Mouse (Mus musculus): ENCODE results near the gene Arel1.

The Arel1 gene

DNA sequence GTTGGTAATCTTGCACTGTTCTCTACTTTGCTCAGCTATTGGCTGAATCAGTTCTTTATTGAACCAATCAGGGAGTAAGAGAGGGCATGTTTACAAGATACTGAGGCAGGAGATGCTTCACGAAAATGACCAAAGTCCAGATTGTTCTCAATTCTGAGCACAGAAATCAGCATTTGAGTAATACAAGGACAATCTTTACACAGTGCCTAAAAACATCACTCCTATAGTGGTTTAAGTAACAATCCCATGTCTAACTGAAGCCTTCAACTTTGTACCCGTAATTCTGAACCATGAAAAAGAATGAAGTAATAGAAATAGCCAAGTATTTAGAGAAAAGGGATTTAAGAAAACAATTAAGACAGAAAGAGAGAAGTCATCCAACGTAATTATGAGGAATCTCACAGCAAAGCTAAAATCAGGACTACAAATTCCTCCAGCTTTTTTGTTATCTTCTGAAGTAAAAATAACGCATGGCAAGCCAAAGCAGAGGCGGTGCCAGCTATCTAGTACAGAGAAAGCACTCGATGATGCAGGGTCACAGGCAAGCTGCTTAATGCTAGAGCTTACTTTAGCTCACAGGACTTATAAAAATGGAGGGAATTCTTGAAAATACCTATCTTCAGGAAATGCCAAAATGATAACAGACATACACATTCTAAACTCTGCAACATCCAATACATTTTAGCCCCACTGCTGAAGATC, 22.0 kb downstream of the Arel1 start:
- DNase-seq (ENCODE audit: low spot score in 2 of 2) = no peak

DNA sequence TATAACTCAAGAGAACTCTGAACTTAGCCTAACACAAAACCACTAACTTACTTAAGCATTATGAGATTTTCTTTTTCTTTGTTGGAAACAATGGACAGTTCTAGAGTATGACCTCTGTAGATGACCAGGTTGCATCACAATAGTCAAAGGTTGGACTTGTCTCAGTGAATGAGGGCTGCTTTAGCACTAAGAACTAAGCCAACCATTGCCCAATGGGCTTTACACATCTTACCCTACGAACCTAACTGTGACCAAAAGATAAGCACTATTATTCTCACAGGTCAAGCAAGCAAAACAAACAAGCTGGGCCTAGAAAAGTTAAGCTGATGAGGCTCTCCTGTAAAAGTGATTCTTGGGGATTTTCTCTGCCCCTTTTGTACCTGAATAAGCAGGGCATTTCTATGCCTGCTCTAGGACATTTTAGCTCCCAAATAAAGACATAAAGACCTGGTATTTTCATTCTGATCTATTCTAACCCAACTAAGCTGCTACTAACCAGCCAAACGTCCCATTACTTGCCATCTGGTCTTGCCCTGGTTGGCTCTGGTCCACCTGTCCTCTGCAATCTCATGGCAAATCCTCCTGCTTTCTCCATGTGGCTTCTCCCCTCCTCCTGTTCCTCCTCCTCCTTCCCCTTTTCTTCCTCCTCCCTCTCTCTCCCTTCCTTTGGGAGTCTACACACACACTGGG, 22.7 kb downstream of the Arel1 start:
- DNase-seq (ENCODE audit: low spot score in 2 of 2) = no peak

DNA sequence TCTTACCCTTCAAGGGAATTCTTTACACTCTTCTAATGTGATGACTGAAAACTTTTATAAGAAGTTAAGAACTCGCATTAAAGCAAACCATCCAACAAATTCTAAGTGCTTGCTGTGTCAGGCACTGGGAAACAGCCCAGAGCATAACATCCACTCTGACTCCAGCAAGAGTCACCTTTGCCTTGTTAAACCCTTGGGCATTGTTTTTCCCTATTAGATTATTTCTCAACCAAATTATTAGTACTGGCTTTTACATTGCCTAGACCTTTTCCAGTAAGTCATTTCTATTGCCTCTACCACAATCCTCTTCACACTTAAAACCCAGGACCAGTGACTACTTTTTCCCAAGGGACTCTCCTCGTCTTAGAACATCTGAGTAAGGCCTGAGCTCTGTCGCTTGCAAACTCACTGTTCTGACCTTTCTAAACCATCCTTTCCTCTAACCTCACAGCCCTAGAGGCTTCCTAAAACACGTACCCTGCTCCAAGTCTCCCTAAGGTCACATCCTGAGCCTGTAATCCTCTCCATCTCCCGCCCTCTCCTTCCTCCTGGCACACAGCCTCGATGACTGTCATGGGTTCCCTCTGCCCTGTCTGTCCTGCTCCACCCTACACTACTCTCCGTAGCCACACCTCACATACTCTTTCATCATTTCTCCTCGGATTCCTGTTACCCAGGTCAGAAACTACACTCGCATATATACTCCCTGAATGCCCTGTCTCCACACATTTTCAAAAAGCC, 25.7 kb downstream of the Arel1 start:
- DNase-seq (ENCODE audit: low spot score in 2 of 2) = no peak

DNA sequence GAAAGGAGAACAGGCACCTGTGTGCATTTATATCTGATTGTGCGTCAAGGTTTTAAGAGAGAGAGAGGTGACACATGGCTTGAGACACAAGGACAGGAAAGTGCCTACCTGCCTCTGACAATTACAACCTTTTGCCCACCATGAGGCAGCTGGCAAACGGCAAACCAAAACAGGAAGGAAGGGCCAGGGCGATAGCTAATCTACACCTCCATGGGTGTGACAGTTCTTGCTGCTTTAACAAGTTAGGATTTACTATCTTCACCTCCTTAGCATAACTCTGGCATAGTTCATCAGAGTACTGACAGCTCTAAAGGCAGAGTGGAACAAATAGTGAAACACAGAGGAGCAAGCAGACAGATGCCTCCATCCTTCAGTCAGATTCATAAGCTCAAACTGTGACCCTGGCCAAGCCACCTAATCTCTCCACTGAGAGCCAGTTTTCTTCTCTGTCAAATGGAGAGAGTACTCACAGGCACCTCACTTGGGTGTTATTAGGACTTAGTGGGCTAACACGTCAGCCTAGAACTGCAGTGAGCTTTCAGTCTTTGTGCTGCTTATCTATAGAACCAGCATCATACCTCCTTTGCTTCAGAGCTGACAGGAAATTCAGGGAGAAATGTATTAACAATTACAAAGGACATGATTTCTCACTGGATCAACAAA, 26.4 kb downstream of the Arel1 start:
- no peak for DNase-seq (ENCODE audit: low spot score in 2 of 2)

DNA sequence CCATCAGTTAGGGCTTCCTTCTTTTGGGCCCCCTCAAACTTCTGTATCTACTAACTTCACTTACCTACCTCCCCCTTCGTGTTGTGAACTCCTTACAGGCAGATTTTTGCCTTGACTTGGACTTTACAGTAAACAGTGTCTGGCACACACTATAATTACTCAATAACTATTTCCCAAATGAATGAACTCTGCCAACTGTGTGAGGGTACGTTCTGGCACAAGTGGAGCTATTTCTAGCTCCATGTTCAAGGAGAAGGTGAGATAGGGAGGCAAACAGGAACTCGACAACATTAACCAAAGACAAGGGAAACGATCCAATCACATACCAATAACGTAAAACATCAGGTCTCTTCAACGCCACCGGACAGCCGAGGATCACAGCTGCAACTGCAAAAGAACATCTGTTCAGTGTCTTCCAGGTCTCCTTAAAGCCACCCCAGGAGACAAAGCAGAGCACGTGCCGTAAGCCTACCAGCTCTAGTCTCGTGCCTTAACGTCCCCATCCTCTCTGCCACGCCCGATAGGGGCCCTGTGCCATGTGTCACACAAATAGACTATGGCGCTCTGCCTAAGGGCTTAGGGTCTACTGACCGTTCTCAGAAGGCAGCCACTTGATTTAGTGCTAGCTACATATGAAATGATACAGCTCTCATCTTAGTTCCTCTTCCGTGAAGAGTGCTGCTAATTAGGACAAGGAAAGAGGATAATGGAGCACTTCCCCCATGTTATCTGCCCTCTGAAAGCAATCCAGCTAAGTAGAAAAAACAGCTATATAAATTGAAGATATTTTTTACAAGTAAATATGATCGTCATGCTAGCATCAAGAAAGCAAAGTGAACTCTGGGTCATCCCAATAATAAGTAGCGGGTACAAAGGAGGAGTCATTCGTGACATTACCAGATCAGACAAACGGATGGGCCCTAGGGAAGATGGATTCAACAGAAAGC, 27.4 kb downstream of the Arel1 start:
- DNase-seq (ENCODE audit: low spot score in 2 of 2) = no peak

DNA sequence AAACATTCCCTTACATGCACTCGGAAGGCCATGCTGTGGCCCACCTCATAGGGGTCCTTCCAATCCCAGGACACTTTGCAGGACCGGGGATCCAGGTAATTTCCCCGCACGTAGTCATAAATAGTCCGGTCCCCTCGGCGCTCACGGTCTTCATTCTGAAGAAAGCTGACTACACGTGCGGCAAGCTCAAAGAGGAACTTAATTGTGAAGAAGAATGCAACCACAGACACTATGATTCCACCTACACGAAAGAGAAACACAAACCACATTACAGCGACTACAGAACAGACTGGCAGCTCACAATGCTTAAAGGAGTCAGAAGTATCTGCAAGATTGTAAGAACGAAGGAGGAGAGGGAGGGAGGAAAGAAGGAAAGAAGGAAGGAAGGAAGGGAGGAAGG, 29.0 kb downstream of the Arel1 start:
- DNase-seq (ENCODE audit: low spot score in 2 of 2) = no peak

DNA sequence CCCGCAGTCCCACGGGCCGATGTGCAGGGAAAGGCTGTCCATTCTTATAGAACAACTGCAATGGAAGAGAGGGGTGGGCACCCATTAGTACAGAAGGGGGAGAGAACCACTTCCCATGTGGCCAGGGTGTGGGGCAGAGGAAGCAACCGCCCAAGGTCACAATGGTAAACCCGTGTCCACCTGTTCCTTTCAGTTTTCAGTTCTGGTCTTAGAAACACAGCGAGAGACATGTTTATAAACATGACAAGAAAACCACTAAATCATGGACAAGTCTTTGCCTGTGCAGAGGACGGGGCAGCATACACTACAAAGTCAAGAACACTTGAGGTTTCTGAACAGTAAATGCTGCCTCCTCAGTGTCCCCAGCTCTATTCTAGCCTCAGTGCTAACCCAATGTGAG, 30.4 kb downstream of the Arel1 start:
- DNase-seq (ENCODE audit: low spot score in 2 of 2) = no peak

DNA sequence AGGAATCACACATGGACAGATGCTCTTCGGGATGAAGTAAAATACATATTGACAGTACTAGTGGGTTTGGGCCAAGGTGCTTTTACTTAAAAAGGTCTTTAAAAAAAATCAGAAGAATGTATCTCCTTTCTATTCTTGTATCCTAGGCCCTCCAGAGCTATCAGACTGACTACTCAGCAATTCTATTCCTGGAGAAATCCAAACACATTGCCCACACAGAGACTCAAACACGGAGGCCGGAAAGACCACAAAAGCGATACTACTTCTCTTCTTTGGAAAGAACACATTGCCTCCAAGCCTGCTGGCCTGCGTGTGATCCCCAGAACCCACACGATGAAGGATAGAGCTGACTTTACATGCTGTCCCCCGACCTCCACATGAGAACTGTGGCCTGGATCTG, 31.6 kb downstream of the Arel1 start:
- DNase-seq (ENCODE audit: low spot score in 2 of 2) = no peak

DNA sequence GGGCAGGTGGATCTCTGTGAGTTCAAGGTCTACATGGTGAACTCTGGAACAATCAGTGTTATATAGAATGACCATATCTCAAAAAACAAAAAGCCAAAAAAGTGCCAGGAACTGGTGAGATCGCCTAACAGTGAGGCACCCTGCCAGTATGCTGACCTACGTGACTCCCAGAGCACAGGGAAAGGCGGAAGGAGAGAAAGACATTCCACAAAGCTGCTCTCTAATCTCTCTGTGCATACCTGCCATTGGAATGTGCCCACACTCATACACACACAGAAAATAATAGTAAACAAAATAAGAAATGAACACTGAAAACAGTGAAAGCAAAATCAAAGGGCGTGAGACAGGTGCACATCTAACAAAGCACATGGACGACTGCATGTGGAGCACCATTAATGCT, 35.4 kb downstream of the Arel1 start:
- DNase-seq (ENCODE audit: low spot score in 2 of 2) = no peak

DNA sequence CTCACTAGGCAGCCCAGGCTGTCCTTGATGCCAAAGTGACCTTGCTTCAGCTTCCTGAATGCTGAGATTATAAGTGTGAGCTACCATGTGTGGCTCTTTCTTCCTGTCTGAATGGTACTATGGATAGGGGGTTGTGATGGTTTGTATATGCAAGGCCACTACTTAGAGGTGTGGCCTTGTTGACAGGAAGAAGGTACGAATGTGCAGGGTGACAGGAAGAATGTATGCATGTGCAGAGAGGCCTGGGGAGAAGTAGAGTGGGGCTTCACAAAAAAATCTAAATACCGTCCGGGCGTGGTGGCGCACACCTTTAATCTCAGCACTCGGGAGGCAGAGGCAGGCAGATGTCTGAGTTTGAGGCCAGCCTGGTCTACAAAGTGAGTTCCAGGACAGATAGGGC, 38.5 kb downstream of the Arel1 start:
- no peak for DNase-seq (ENCODE audit: low spot score in 2 of 2)

DNA sequence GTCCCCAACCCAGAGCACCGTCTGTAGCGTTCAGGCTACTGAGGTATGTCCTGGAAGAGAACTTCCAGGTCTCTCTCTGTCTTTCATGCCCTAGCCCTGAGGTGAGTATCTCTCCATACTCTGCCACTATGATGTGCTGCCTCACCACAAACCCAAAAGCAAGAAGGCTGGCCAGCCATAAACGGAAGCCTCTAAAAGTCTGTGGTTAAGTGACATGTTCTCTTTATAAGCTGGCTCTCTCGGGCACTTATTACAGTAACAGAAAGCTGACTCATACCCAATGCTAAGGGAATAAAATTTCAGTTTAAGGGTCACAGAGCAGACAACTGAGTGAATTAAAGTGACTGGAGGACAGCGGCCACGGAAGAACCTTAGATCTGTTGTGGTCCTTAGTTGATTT, 44.2 kb downstream of the Arel1 start:
- no peak for DNase-seq (ENCODE audit: low spot score in 2 of 2)

DNA sequence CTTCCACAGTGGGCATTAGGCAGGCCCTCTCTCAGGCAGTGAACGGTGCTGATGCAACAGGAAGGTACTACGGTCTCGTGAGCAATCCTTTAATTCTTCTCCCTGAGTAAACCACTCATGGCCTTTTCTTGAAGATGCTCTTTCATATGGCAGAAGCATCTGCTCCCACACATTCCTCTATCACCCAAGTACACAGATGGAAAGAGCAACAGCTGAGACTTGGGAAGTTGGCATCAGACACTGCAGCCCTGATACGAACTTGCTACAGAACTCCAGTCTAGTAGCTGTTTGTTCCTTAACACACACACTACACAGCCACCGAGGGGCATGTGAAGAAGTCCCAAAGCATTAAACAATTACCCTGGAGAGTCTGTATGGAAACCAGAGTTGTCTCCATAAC, 46.4 kb downstream of the Arel1 start:
- no peak for DNase-seq (ENCODE audit: low spot score in 2 of 2)

DNA sequence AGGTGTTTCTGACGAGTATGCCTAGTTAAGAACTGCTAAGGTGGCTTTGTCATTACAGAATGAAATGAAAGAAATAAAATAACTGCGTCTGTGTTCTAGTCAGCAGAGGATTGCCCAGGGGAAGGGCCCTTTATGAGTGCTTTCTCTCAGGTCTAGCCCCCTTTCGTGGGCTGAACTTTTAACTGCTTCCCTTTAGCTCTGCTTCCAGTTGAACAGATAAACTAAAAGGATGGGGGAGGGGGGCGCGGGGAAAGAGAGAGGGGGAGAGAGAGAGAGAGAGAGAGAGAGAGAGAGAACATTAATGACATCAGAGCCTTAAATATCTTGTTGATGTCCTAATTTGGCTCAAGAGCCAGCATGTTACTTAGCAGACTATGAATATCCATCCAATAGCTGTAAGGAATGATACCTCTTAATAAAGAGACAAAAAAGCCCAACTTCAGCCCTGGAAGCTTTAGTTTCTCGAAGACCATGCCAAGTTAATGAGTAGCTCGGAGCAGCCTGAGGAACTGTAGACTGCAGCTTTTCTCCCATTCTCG, 48.8 kb downstream of the Arel1 start:
- DNase-seq (ENCODE audit: low spot score in 2 of 2) = no peak

DNA sequence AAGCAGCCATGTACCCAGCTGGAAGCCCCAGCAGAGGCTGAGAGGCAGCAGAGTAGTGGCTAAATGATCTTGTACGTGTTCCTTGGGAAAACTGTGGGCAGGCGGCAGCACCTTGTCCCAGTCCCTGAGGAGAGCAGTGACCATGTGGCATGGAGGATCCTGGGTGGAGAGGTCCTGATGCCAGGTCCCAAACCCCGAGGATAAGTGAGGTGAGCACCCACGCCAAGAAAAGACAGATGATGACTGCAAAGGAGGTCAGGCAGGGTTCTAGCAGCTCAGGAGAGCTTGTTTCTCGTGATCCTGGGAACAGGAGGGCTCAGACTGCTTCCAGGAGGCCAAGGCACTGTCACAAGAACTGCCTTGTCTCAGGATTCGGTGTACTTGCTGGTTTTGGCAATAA, 51.9 kb downstream of the Arel1 start:
- no peak for DNase-seq (ENCODE audit: low spot score in 2 of 2)

DNA sequence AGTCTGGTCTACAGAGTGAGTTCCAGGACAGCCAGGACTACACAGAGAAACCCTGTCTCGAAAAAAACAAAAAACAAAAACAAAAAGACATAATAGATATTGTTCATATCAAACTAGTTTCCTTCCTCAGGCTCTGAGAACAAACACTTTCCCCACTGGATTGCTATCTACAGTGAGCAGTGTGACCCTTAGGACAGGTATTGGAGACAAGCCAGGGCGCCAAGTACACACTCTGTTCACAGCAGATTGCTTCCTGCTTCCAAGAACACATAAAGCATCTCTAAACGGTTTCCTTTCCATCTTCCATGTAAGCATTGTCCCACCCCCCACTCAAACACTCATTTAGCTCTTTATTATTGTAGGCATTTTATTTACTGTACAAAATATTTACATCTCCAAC, 52.9 kb downstream of the Arel1 start:
- no peak for DNase-seq (ENCODE audit: low spot score in 2 of 2)

DNA sequence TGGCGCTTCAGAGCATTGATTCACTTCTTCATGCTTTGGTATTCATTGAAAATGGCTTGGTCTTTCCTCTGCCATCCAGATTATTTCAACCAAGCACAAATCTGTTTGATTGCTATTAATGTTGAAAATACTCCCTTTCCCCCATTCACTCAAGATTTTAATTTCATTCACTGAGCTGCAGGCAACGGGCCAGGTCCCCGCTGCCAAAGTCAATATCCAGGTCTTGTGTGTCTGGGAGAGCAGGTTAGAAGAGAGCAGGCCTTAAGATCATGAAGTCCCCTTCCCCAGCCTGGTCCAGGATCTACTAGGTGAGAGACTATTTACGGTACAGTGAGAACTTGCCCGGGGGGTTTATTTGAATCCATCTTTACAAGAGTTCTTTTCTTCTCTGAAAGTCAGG, 55.7 kb downstream of the Arel1 start:
- DNase-seq (ENCODE audit: low spot score in 2 of 2) = no peak

DNA sequence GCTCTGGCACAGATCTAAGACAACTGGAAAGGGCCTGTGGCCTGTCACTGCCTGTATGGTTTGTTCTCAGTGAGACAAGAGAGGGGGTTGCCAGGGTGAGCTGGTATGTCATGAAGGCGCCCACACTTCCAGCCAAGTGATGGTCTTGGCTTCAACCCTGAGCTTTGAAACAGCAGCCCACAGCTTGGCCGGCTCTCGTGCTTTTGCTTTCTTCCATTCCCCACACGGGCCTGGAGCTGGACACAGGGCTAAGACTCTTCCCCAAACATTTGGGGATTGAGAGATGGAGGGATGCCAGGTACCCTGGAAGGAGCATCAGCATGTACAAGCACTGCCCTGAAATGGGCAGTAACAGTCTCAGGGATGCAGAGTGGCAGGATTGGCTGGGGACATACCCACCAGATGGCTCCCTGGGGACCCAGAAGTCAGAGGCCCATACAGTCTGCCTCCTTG, 58.0 kb downstream of the Arel1 start:
- no peak for DNase-seq (ENCODE audit: low spot score in 2 of 2)

DNA sequence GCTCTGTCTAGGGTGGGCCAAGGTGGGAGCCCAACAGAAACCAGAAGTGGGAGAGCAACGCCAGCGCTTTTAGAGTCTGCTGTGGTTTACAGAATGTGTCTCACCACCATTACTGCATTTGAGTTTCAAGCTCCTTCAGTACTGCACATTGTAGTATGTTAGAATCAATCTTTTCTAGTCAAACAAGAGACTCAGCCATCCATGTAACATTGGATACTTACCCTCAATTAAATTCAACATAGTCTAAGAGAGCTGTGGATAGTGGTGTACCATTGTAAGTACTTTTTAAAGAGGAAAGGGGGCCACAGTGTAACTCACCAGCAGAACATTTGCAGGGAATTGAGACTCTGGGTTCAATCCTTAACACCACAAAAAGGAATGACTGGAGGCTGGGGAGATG, 59.1 kb downstream of the Arel1 start:
- no peak for DNase-seq (ENCODE audit: low spot score in 2 of 2)

DNA sequence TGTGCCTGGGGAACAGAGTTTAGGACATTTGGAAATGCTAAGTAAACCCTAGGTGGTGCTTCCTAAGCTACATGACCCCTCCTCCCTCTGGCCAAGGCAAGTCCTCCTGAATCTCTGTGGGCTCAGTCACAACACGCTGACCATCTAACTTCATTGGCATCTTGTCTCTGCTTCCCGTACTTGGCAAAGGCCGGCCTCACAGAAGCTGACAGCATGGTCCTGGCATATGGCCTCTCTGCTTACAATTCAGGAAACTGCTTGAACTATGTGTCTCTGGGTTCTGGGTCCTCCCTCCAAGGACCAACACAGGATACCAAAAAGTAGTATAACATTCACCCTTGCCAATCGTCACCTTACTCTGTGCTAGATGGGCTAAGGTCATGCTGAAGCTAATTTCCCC, 60.6 kb downstream of the Arel1 start:
- no peak for DNase-seq (ENCODE audit: low spot score in 2 of 2)

DNA sequence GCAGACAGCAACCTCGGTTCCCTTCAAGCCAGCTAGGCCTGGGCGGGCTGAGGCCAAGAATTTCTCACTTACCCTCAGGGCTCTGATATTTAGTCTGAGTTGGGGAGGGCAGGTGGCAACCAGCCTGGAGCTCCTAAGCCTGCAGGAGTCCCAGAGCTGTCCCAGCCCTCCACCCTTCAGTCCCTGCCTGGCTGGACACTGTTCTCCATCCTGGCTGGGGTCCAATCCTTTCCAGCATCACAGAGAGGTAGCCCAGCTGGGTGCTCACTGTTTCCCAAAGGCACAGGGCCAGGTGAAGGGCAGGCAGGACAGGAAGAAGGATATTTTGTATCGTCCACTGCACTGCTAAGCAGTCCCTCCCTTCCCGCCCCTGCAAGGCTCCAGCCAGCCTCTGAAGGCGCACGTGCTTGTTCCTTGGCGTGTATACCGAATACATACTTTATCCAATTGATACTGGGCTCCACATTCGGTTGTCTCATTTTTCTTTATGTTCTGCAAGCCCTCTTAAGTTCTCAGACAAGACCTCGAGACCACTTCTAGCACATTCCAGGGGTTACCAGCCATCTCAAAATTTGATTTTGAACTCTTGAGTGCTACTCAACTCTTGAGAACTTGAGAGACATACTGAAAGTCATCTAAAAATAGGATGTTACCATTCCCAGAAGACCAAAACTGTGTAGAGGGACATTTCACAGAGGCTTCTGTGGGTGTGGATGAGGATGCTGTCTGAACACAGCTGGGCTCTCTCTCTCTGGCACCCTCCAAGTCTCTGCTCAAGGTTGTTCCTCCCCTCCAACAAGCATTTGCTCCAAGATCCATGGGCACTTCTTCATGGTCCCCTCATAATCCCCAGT, 62.8 kb downstream of the Arel1 start:
- DNase-seq (ENCODE audit: low spot score in 2 of 2) = no peak
